Mouse (Mus musculus) testis, postnatal 14 days (tissue): Measurements from ENCODE around the gene Rev3l.
A peak's percentile ranks its signal among the peaks of the same experiment; 100 is the strongest.

Experiments
- DNase-seq: peaks from one replicate; pipeline ENCODE4 v3.0.0; 2021; ENCODE audit warnings: low spot score

Rev3l gene

GRCm38 (mm10) chr10:39731736-39732265 is at the start of gene Rev3l:
Rev3l (plus strand) TSS chr10:39732118.
- peak; percentile 94 for DNase-seq

DNA sequence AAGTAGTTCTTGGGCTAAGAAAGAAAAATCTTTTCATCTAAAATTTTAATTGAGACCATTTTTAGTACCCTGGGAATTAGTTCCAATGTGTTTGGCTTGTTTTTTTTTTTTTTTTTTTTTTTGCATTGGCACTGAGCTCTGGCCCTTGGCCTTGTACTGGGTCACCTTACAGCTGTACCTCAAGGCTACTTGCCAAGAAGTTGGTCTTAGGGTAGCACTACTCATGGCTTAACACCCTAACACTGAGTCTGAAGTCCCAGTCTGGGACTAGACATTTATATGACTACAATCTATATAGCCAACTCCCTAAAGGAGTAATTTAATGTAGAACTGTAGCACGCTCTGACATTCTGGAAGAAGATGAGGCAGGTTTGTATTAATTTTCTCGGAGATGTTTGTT is 49.4 kb upstream of the Rev3l start:
- DNase-seq: no peak

GRCm38 (mm10) chr10:39683481-39683880 is 48.4 kb upstream of the Rev3l start:
- no peak for DNase-seq

GRCm38 (mm10) chr10:39686811-39687210 is 45.1 kb upstream of the Rev3l start:
- no peak for DNase-seq

- no peak for DNase-seq
Measured at GRCm38 (mm10) chr10:39687851-39688250, 44.1 kb upstream of the Rev3l start.

- no peak for DNase-seq
Measured at GRCm38 (mm10) chr10:39691351-39692064, 40.4 kb upstream of the Rev3l start.

DNA sequence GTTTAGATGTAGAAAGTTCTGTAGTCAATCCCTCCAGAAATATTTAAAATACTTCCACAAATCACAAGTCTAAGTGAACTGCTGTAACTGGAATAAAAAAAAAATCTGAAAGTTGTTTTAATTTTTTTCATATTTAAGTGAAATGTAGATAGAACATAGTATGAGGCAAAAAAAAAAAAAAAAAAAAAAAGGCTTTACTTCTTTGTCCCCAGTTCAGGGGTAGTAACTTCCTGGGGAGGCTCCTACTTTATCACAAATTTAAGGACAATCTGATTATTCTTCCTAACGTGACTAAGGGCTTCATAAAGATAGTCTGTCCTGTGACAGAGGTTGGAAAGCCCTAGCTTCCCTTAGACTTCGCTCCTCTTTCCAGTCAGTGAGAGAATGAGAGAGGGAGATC is 39.8 kb upstream of the Rev3l start:
- no peak for DNase-seq

DNA sequence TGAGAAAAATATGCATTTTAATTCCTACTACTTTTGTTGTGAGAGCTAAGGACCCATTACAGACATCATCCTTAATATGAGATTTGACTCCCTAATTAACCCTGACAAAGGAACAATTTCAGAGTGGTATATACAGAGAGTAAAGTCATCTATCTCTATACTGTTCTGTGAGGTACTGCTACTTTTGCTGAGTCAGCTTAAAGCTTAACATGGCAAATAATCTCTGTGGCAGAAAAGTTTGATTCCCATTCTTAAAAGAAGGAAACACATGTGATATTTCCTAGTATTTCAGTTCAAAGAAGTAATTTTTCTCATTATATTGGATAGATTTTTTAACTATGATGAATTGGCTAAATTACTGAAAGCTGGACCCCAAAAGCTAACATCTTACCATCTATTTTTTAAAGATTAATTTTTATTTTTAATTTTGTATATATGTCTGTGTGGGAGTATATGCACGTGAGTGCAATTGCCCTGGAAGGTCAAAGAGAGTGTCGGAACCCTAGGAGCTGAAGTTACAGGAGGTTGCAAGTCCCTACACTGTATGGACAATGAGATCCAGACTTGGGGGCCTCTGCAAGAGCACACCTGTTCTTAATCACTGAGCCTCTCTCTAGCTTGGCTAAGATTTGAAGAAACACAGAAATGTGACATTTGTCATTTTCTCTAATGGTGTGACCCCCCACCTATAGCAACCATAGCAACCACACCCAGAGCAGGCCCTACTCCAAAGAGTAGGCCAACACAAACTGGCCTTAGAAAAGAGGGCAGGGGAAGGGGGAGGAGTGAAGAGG is 24.0 kb upstream of the Rev3l start:
- DNase-seq: no peak

- DNase-seq: no peak
Measured at GRCm38 (mm10) chr10:39716936-39717335, 15.0 kb upstream of the Rev3l start.

DNA sequence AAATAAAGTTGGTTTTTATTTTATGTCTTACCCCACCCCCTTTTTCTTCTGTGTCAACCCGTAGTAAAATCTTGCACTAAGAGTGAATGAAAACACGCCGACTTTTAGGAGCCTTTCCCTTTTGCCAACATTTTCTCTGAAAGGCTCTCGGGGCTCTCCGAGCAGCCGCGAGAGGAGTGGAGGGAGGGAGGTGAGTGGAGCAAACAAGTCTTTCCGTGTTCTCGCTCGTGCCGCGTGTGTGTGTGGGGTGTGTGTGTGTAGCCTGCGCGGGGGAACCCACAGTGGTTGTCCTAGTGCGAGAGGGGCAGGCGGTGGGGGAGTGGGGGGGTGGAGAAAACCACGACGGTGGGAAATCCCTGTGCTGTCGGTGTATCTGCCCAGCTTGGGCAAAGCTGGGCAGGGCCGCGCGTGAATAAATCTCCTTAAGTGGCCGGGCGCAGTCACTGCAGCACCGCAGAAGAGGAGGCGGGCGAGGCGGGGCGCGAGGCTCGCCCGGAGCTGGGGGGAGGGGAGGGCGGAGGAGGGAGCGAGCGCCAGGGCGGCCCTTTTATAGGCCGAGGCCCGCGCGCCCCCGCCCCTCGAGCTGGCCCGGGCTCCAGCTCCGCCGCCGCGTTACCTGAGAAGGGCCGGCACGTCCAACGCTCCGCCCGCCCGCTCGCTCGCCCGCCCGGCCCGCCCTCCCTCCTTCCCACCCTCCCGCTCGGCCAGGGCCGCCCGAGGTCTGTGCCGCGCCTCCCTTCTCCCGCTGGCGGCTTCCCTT is 762 bp upstream of the Rev3l start:
- DNase-seq: peak; percentile 92

DNA sequence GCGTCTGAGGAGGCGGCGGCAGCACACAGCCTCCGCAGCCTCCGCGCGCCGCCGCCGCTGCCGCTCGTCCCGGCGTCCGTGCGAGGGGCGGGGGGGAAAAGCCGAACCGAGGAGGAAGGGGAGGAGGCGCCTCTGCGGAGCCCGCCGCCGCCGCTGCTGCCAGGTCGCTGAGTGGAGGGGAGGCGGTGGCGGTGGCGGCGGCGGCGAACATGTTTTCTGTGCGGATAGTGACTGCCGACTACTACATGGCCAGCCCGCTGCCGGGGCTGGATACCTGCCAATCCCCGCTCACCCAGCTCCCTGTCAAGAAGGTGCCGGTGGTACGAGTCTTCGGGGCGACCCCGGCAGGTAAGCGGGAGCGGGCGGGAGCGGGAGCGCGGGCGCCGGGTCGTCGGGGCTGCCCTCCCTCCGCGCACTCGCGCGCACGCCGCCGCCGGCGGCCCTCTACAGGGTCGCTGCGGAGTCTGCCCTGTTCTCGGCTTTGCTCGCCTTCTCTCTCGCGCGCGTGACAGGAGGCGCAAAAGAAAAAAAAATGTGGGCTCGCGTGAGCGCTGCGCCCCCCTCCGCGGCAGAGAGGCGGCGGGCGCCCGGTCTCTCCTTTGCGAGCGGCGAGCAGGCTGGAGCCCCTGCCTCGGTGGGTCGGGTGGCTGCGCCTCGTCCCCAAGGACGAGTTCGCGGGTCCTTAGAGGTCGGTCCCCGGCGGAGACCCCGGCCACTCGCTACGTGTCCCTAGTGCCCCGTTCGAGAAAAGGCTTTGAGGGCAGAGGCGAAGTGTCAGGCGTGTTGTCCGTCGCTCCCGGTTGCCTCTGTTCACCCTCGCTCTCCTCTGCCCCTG is 565 bp downstream of the Rev3l start:
- peak; percentile 84 for DNase-seq

GRCm38 (mm10) chr10:39733101-39733399 is 1.1 kb downstream of the Rev3l start:
- DNase-seq: no peak

DNA sequence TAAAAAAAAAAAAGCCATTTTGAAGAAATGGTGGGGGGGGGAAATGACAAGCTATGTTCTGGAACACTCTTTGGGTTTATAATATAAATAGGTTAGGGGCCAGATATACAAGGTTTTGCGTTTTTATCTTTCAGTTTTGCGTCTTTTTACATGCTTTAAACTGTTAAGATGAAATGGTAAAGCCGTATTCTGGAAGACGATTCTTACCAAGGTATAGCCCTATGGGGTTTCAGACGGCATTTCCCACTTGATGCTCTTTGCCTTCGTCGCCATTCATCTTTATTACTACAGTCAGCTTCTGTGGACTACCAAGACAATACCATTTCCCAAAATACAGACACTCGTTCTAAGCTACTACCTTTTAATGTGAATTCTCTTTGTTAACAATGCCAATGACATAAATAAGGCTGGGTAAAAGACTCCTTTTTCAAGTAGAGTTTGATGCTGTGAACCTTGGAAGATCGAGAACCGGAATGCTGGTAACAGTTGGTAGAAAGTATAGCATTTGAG is 1.6 kb downstream of the Rev3l start:
- DNase-seq: no peak

DNA sequence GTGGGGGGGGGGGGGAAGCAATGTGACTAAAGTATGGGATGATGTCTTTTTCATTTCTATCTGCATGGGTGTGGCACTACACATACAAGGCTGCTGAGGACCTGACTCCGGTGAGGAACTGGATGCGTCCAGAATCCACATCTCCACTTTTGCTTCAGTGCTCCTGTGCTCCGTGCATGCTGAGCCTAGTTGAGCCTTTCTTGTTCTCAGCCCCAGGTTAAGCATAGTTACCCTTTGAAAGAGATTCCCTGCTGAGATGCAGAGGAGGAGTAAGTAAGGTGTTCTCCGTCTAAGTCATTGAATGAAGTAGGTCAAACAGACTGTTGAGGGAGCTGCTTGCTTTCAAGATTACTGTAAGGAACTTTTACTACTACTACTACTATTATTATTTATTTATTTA is 4.3 kb downstream of the Rev3l start:
- DNase-seq: no peak

DNA sequence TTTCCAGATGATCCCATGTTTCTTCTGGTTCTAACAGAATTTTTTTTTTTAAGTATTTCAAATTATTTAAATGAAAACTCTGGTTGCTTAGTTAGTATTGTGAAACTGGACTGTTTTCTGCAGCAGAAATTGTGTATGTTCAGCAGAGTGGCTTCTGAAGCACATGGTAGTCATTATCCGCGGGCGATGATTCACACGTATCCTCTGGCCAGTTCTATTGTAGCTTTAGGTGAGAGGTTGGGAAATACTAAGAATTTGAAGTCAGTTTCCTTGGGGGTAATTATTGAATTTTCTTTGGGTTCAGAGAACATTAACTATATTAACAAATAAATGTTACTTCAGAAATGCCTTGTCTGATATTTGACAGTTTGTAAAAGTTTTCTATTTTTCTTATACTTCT is 10.1 kb downstream of the Rev3l start:
- no peak for DNase-seq

DNA sequence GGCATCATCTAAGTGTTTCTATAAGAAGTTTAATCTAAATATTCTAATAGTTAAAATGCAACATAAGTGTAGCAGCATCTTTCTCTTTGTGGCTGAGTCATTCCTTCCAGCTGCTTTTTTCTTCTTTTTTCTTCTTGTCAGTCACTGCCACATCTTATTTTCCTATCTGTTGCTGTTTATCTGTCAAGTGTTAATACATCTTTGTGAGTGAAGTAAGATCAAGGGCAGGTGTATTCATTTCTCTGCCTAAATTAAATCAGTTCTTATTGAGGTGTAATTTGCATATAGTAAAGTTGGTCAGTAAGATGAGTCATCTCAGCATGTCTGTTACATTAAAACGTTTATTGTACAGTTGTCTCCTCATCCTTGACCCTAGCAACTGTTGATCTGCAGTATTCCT is 32.8 kb downstream of the Rev3l start:
- no peak for DNase-seq

- DNase-seq: no peak
Measured at GRCm38 (mm10) chr10:39766702-39767101, 34.8 kb downstream of the Rev3l start.

- DNase-seq: no peak
Measured at GRCm38 (mm10) chr10:39772259-39772658, 40.3 kb downstream of the Rev3l start.

DNA sequence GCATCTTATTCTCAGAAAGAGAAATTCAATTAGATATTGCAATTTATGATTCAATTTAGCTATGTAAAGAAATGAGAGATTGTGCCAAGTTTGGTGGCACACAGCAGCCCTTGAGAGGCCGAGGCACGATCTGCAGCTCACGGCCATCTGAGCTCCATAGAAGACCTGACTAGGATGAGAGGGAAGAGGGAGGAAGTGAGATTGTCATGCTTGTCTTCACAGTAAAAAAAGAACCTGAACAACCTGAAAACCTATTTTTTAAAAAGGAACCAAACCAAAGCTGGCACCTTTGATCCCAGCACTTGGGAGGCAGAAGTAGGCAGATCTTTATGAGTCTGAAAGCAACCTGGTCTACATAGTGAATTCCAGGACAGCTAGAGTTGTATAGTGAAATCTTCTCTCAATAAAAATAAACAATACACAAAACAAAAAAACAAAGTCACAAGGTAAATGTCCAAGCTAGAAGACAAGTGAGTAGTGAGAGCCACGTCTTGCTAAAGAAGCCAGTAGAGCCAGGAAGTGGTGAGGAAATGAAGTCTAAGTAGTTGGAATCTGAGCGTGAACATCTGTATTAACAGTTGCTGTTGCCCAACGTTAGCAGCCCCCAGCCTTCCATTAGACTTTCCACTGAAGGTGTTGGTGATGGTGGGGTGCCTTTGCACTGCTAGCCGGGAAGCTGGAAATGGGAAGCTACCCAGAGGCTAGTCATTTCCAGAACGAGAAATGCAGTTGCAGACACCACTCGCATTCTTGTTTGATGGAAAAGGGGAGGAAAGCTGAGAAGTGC is 42.2 kb downstream of the Rev3l start:
- DNase-seq: no peak

- DNase-seq: no peak
Measured at GRCm38 (mm10) chr10:39776927-39777326, 45.0 kb downstream of the Rev3l start.

DNA sequence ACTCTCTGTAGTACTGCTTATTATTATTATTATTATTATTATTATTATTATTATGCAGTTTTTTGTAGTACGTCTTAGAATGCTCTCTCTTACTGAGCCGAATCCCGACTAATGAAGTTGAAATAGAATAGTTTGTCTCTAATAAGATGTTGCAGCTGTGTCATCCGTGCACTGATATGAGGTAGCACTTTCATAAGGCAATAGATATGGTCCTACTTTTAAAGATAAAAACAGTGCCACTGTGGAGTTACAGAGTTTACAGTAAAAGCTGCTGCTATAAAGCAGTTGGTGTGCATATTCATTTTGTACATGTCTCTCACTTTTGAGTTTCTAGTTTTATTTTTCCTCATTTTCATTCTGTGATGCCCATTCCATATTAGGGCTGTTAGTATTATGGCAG is 46.4 kb downstream of the Rev3l start:
- no peak for DNase-seq
